Mouse (Mus musculus) urinary bladder, adult 18-20 months (tissue): ENCODE measurements around the gene Adarb2.

Experiments used
- DNase-seq, 2 experiments: peaks; one replicate each; pipeline ENCODE4 v3.0.0; 2022; ENCODE audit warnings: low spot score in 2 of 2, mixed read lengths in 2 of 2

The Adarb2 gene

GRCm38 (mm10) chr13:8487756-8488434 lies 285.2 kb downstream of the Adarb2 start:
- no peak for DNase-seq

GRCm38 (mm10) chr13:8493363-8493762 lies 290.7 kb downstream of the Adarb2 start:
- DNase-seq = no peak

GRCm38 (mm10) chr13:8499551-8499950 lies 296.9 kb downstream of the Adarb2 start:
- DNase-seq = no peak

- DNase-seq = no peak
Observed at GRCm38 (mm10) chr13:8511069-8511817, 308.6 kb downstream of the Adarb2 start.

GRCm38 (mm10) chr13:8515979-8516715 lies 313.5 kb downstream of the Adarb2 start:
- no peak for DNase-seq

- no peak for DNase-seq
Observed at GRCm38 (mm10) chr13:8519204-8519603, 316.5 kb downstream of the Adarb2 start.

GRCm38 (mm10) chr13:8525748-8526631 lies 323.3 kb downstream of the Adarb2 start:
- no peak for DNase-seq

- DNase-seq = no peak
Observed at GRCm38 (mm10) chr13:8534265-8535113, 331.8 kb downstream of the Adarb2 start.

GRCm38 (mm10) chr13:8538481-8538880 lies 335.8 kb downstream of the Adarb2 start:
- DNase-seq = no peak

- DNase-seq = no peak
Observed at GRCm38 (mm10) chr13:8538896-8539295, 336.2 kb downstream of the Adarb2 start.

GRCm38 (mm10) chr13:8542684-8543083 lies 340.0 kb downstream of the Adarb2 start:
- no peak for DNase-seq

GRCm38 (mm10) chr13:8552242-8552641 lies 349.6 kb downstream of the Adarb2 start:
- DNase-seq = no peak

- no peak for DNase-seq
Observed at GRCm38 (mm10) chr13:8557784-8558183, 355.1 kb downstream of the Adarb2 start.

- DNase-seq = no peak
Observed at GRCm38 (mm10) chr13:8560485-8560884, 357.8 kb downstream of the Adarb2 start.

GRCm38 (mm10) chr13:8563161-8563560 lies 360.5 kb downstream of the Adarb2 start:
- no peak for DNase-seq

- DNase-seq = no peak
Observed at GRCm38 (mm10) chr13:8567111-8568026, 364.7 kb downstream of the Adarb2 start.

- DNase-seq = no peak
Observed at GRCm38 (mm10) chr13:8570269-8570668, 367.6 kb downstream of the Adarb2 start.

- no peak for DNase-seq
Observed at GRCm38 (mm10) chr13:8573908-8574307, 371.2 kb downstream of the Adarb2 start.

- DNase-seq = no peak
Observed at GRCm38 (mm10) chr13:8584257-8585005, 381.8 kb downstream of the Adarb2 start.
